Mouse (Mus musculus) stomach, adult 2 months (tissue): ENCODE results near the gene Gucy1b2. TPM values are rescaled to one million over a fixed set of nuclear protein-coding genes. Genes with fewer than 3 reads are reported as not detected.

ENCODE experiments used
- polyA plus RNA-seq: library from polyadenylated mRNA; depleted of rRNA; stranded (reverse); fragments of >200 nt; gene quantifications from 2 replicates; pipeline ENCODE4 v1.2.3, GENCODE M21; 2012; rRNA removed

Gucy1b2 gene
- not detected in 2 replicates for polyA plus RNA-seq

DNA sequence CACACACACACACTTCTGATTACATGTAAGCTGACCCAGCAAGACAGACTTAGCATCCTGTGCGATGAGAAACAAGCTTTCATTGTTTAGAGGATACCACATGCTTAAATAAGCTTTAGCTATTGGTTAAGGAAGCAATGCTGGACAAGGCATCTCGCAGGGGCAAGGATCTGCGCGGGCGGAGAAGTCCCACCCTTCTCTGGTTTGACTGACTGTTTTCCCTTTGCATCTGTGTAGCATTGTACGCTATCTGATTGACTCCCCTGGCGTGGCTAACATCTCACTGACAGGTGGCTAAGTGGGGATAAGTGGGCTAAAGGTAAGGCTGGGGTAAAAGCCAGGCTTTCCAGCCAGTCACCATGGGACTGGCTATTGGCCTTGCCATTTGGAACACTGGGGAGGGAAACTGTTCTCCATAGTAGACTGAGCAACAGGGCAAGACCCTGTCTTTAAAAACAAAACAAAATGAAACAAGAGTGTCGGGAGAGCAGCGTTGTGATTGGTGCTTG, at the start of gene Gucy1b2:
Gucy1b2 (minus strand) TSS at position 51 of the 509 bp plus-strand sequence.

Other genes starting within 250 kb of the Gucy1b2 start
- 0.32 and 0.34 TPM in 2 replicates for gene Rnaseh2b, start 163.7 kb downstream of the Gucy1b2 start, polyA plus RNA-seq
- 0.10 and 0.11 TPM in 2 replicates for gene Dleu7, start 163.2 kb downstream of the Gucy1b2 start, polyA plus RNA-seq
- gene Fam124a, start 99.4 kb upstream of the Gucy1b2 start, polyA plus RNA-seq = 2.3 and 2.9 TPM in 2 replicates
- not detected in 2 replicates for gene Gm4131, start 110.6 kb upstream of the Gucy1b2 start, polyA plus RNA-seq
- gene Serpine3, start 207.4 kb upstream of the Gucy1b2 start, polyA plus RNA-seq = not detected in 2 replicates